Mouse (Mus musculus): Measurements from ENCODE around the gene Fkrp.

- TF ChIP-seq EP300 (IDR thresholded peaks at IDR 0.05; ENCODE audit: insufficient read depth, low read depth, low read length) (no peak), CTCF (IDR thresholded peaks at IDR 0.05) (no peak)
These were observed 30.9 kb downstream of the Fkrp start for GRCm38 (mm10) chr7:16785541-16786083.

Data from heart, adult 2 months (tissue).